Mouse (Mus musculus) megakaryocyte-erythroid progenitor cell, adult 5-6 weeks (primary cell): ENCODE results near the gene Hpgd. TPM values are rescaled to one million over a fixed set of nuclear protein-coding genes. Genes with fewer than 3 reads are reported as not detected.

Experiments used
- ATAC-seq: replicated peaks from 2 replicates; pipeline ENCODE4 v1.8.0; 2016; ENCODE audit warnings: mild to moderate bottlenecking, inconsistent platforms; ENCODE audit not compliant: severe bottlenecking, poor library complexity, low FRiP score, low TSS enrichment
- total RNA-seq, 2 experiments: library from RNA; stranded (forward) in 1 of 2; stranded (reverse) in 1 of 2; fragments of 200-1000, 215-1000 nt in 1 of 2; fragments of >200 nt in 1 of 2; fragmentation: Nextera tagmentation in 1 of 2; gene quantifications; 2 replicates each; pipeline ENCODE4 v1.2.3; 2014 to 2017

Gene Hpgd
- total RNA-seq, 2 experiments from 2014 or later: not detected

- ATAC-seq: no peak
Measured at GRCm38 (mm10) chr8:56313622-56314021, 19.2 kb downstream of the Hpgd start.

- ATAC-seq: no peak
Measured at GRCm38 (mm10) chr8:56315189-56315588, 20.8 kb downstream of the Hpgd start.

GRCm38 (mm10) chr8:56323276-56323675, 28.9 kb downstream of the Hpgd start:
- no peak for ATAC-seq

DNA sequence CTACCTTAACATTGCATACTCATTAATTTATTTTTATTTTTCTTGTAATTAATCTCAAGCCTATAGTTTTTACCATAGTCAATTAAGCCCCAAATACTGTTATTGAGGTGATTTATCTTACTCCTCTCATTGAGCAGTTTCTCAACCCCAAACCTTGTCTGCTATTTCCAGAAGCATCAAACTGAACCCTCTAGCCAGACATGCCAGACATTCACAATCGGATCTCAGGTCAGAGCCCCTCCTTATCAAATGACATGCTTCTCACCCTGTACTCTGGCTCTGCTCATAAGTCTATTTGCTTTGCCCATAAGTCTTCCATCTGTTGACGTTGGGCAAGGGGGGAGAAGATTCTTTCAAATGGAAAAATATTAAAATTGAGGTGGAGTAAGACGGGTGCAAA, 33.3 kb downstream of the Hpgd start:
- ATAC-seq: no peak

DNA sequence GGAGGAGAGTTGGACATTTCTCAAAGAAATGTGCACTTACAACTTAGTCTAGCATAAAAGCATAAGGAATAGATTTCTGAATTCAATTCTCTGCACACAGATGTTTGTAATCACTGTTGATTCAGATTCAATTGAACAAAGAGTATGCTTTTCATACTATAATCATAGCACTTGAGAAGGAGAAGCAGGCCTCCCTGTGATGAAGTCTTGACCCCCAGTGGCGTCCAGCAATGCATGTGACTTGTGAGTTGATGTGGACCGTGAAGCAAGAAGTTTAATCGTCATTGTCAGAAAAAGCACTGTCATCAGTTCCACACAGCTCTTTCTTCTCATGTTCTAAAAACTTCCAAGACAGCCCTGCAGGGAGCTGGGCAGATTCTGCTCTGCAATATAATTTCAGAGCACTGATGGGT, 33.8 kb downstream of the Hpgd start:
- ATAC-seq: no peak

DNA sequence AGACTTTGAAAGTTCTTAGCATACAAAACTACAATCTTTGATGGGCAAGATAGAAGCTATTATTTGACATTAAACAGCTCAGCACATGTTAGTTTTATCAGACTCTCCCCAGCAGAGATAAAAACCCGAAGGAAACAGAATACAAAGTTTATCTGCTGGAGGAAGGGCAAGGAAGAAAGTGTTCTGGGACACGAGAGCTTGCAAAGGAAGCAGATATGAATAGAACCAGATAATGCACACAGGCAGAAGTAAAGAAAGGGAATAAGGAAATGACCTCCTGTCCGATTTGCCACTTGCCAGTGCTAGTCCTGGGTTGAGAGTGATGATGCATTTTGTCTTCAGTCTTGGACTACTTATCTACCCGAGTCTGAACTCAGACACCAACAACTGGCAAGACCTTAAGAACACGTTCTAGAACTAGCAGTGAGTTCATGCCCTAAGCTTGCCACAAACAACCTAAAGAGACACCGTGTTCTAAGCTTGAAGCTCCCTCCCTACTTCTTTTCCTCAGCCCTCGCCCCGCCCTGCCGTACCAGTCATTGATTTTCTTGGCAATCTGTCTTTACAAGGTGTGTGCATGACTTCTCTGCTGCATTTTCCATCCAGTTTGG, 41.1 kb downstream of the Hpgd start:
- ATAC-seq: no peak

GRCm38 (mm10) chr8:56336771-56337170, 42.4 kb downstream of the Hpgd start:
- ATAC-seq: no peak

GRCm38 (mm10) chr8:56343505-56343904, 49.1 kb downstream of the Hpgd start:
- ATAC-seq: no peak

DNA sequence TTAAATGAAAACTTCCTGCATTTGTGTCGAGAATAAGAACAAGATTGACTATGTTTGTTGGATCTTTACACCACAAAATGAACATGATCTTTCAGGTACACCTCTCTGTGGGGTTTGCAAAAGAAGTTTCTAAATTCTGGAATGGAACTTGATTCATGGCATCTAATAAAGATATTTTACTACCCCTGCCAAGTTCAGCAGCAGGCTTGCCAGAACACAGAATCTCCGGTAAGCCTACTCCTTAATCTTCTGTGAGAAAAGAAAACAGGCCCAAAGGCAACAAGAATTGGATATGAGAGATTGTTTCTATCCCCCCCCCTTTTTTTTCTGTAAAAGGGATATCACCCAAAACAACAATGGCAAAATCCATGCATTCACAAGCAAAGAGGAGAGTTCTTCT, 49.6 kb downstream of the Hpgd start:
- no peak for ATAC-seq

- no peak for ATAC-seq
Measured at GRCm38 (mm10) chr8:56344359-56344758, 50.0 kb downstream of the Hpgd start.

DNA sequence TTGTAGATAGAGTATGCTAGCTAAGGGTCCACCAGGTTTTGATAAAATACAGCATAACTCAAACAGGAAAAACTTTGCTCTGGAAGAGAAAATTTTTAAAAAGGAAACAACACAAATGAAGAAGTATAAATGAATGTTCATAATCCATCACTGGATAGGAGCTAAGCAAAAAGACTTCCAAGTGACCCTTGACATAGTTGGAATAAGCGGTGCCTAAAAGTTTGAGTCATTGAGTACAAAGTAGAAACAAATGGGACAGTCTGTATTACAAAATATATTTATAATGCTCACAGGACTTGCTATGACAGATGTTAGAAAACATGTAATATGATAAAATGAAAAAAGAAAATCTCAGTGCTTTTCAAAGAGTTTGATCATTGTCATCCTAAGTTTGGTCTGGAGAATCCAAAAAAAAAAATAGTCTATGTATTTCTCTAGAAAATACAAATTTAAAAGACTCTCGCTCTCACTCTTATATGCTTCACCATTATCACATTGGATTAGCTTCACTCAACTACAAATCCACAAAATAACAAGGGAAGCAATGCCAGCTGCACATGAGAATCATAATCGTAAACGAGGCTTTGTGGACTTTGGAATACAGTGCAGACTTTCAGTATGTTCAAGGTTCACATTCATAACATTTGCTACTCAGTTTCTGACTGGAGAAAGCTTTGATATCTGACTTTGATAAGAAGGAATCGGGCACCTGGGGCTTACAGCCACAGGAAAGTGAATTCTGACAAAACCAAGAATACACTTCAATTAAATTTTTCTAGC, 51.4 kb downstream of the Hpgd start:
- no peak for ATAC-seq

DNA sequence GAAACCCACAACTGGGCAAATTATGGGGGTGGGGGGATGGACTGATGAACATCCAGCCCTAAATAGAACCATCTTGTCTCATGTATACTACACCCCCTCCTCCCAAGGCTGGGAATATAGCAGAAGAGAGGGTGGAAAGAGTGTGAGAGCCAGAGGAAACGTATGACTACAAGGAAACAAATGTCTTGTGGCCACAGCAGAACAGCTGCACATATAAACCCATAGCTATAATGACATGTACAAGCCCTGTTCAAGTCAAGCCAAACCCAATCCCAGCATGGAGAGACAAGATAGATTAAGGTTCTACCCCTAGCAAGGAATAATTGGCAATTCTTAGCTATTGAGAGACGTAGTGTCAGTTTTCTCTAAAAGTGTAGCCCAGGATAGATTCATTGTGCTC, 68.8 kb downstream of the Hpgd start:
- ATAC-seq: no peak
